Mouse (Mus musculus) cerebellum, postnatal 4 days (tissue): ENCODE results near the gene Arrdc2.

ENCODE experiments used
- DNase-seq, 2 experiments: peaks; one replicate each; pipeline ENCODE4 v3.0.0; 2022; ENCODE audit warnings: low spot score in 2 of 2, mixed read lengths in 1 of 2

Gene Arrdc2

GRCm38 (mm10) chr8:70864712-70865221 lies 25.2 kb upstream of the Arrdc2 start:
- peak in 1 of 2 experiments; percentile 48 for DNase-seq

GRCm38 (mm10) chr8:70863956-70864711 lies 24.6 kb upstream of the Arrdc2 start:
- DNase-seq, result no peak

- no peak for DNase-seq
Observed at GRCm38 (mm10) chr8:70862824-70863641, 23.5 kb upstream of the Arrdc2 start, which contains the start of gene Kcnn1. TSS of gene Kcnn1 (minus strand) at chr8:70863258.

- DNase-seq, result no peak
Observed at GRCm38 (mm10) chr8:70857516-70857915, 18.0 kb upstream of the Arrdc2 start.

- peak in 1 of 2 experiments; percentile 47 for DNase-seq
Observed at GRCm38 (mm10) chr8:70856541-70857197, 17.1 kb upstream of the Arrdc2 start.

- no peak for DNase-seq
Observed at GRCm38 (mm10) chr8:70856028-70856427, 16.5 kb upstream of the Arrdc2 start.

- DNase-seq, result no peak
Observed at GRCm38 (mm10) chr8:70853863-70854262, 14.3 kb upstream of the Arrdc2 start.

- no peak for DNase-seq
Observed at GRCm38 (mm10) chr8:70852595-70853231, 13.2 kb upstream of the Arrdc2 start.

GRCm38 (mm10) chr8:70851837-70852236 lies 12.3 kb upstream of the Arrdc2 start:
- no peak for DNase-seq

- DNase-seq, result no peak
Observed at GRCm38 (mm10) chr8:70850947-70851346, 11.4 kb upstream of the Arrdc2 start.

- no peak for DNase-seq
Observed at GRCm38 (mm10) chr8:70850132-70850845, 10.8 kb upstream of the Arrdc2 start.

- DNase-seq, result no peak
Observed at GRCm38 (mm10) chr8:70849333-70849990, 9.9 kb upstream of the Arrdc2 start.

- no peak for DNase-seq
Observed at GRCm38 (mm10) chr8:70846371-70847154, 7.0 kb upstream of the Arrdc2 start.

GRCm38 (mm10) chr8:70845108-70845507 lies 5.6 kb upstream of the Arrdc2 start:
- no peak for DNase-seq

- peak; percentile 89 to 95 for DNase-seq
Observed at GRCm38 (mm10) chr8:70844523-70844922, 5.0 kb upstream of the Arrdc2 start.

- DNase-seq, result no peak
Observed at GRCm38 (mm10) chr8:70843941-70844340, 4.4 kb upstream of the Arrdc2 start.

- no peak for DNase-seq
Observed at GRCm38 (mm10) chr8:70843214-70843773, 3.8 kb upstream of the Arrdc2 start.

- no peak for DNase-seq
Observed at GRCm38 (mm10) chr8:70842484-70842883, 3.0 kb upstream of the Arrdc2 start.
